Mouse (Mus musculus): ENCODE data around the gene Pmf1. TPM values are rescaled to one million over a fixed set of nuclear protein-coding genes. Genes with fewer than 3 reads are reported as not detected.
A peak's percentile ranks its signal among the peaks of the same experiment; 100 is the strongest.

Pmf1 gene
- polyA plus RNA-seq, 2 experiments, result 99.9 to 109 TPM

- 37% methylated on average over 33 of the region's 34 CpGs for WGBS
- no peak overlapping the region for H3K4me2 ChIP-seq (replicated peaks; ENCODE audit: low read depth, low read length, severe bottlenecking)
- H3K9ac ChIP-seq (ENCODE audit: low read depth, low read length, severe bottlenecking), result no peak overlapping the region
- ATAC-seq (ENCODE audit: low FRiP score, low read depth) (no peak), DNase-seq (ENCODE audit: low spot score) (no peak)
- 0 out of 2 replicates have a peak, but pooled peaks cover 5% of the 10 kb centered on the region for H3K4me1 ChIP-seq (ENCODE audit: control insufficient read depth, insufficient read depth, low read length)
- H3K27ac ChIP-seq (replicated peaks; ENCODE audit: low read depth, low read length), result no peak overlapping the region
- H3K36me3 ChIP-seq (ENCODE audit: control insufficient read depth, insufficient read depth, low read length), result peaks cover 15% of the 10 kb centered on the region
- TF ChIP-seq POLR2A (IDR thresholded peaks at IDR 0.05; ENCODE audit: borderline replicate concordance, extremely low read depth, insufficient read depth, insufficient read length), result no peak
- peaks cover 8% of the 10 kb centered on the region; the same call in 1 of the 2 replicates for H3K9me3 ChIP-seq (ENCODE audit: control insufficient read depth, low read length)
- H3K27me3 ChIP-seq (ENCODE audit: control insufficient read depth, insufficient read depth, low read length), result peaks cover 16% of the 10 kb centered on the region
- no peak overlapping the region for H3K4me3 ChIP-seq (replicated peaks; ENCODE audit: low read length)
These were observed 44.3 kb downstream of the Pmf1 start for GRCm38 (mm10) chr3:88365705-88366361.

GRCm38 (mm10) chr3:88364337-88364736 is 45.8 kb downstream of the Pmf1 start, which contains the start of gene Paqr6:
Paqr6 (plus strand) TSS chr3:88364584.
- Histone ChIP-seq H3K27ac (replicated peaks; ENCODE audit: low read depth, low read length) (0 out of 2 replicates have a peak within 1 kb of the TSS, but pooled peaks have one; percentile 7), H3K4me3 (replicated peaks; ENCODE audit: low read length) (peak within 1 kb of the TSS; percentile 24), H3K4me1 (ENCODE audit: control insufficient read depth, insufficient read depth, low read length) (0 out of 2 replicates have a peak, but pooled peaks cover 5% of the 10 kb centered on the region), H3K9me3 (ENCODE audit: control insufficient read depth, low read length) (no peaks in the 10 kb centered on the region), H3K27me3 (ENCODE audit: control insufficient read depth, insufficient read depth, low read length) (peaks cover 16% of the 10 kb centered on the region), H3K4me2 (replicated peaks; ENCODE audit: low read depth, low read length, severe bottlenecking) (peak within 1 kb of the TSS; percentile 40), H3K36me3 (ENCODE audit: control insufficient read depth, insufficient read depth, low read length) (peaks cover 30% of the 10 kb centered on the region), H3K9ac (ENCODE audit: low read depth, low read length, severe bottlenecking) (peak within 1 kb of the TSS; percentile 22; the same call in 1 of the 2 replicates)
- no peak for TF ChIP-seq POLR2A (IDR thresholded peaks at IDR 0.05; ENCODE audit: borderline replicate concordance, extremely low read depth, insufficient read depth, insufficient read length)
- peak; percentile 52 for DNase-seq (ENCODE audit: low spot score)
- 2% methylated on average over 15 of the region's 16 CpGs for WGBS
- 0 out of 2 replicates have a peak, but pooled peaks have one; percentile 31 for ATAC-seq (ENCODE audit: low FRiP score, low read depth)

- ATAC-seq (ENCODE audit: low FRiP score, low read depth) (no peak), DNase-seq (ENCODE audit: low spot score) (no peak)
- no peak for TF ChIP-seq POLR2A (IDR thresholded peaks at IDR 0.05; ENCODE audit: borderline replicate concordance, extremely low read depth, insufficient read depth, insufficient read length)
- Histone ChIP-seq H3K27me3 (ENCODE audit: control insufficient read depth, insufficient read depth, low read length) (peaks cover 16% of the 10 kb centered on the region), H3K36me3 (ENCODE audit: control insufficient read depth, insufficient read depth, low read length) (peaks cover 37% of the 10 kb centered on the region), H3K27ac (replicated peaks; ENCODE audit: low read depth, low read length) (0 out of 2 replicates have a peak overlapping the region, but pooled peaks have one; percentile 7), H3K9ac (ENCODE audit: low read depth, low read length, severe bottlenecking) (0 out of 2 replicates have a peak overlapping the region, but pooled peaks have one; percentile 16), H3K4me1 (ENCODE audit: control insufficient read depth, insufficient read depth, low read length) (0 out of 2 replicates have a peak, but pooled peaks cover 5% of the 10 kb centered on the region), H3K4me3 (replicated peaks; ENCODE audit: low read length) (no peak overlapping the region), H3K4me2 (replicated peaks; ENCODE audit: low read depth, low read length, severe bottlenecking) (no peak overlapping the region), H3K9me3 (ENCODE audit: control insufficient read depth, low read length) (no peaks in the 10 kb centered on the region)
- WGBS, result 62% methylated on average over 4 of the region's 4 CpGs
These were observed 46.4 kb downstream of the Pmf1 start for GRCm38 (mm10) chr3:88363700-88364099.

- 0 out of 2 replicates have a peak, but pooled peaks cover 5% of the 10 kb centered on the region for H3K4me1 ChIP-seq (ENCODE audit: control insufficient read depth, insufficient read depth, low read length)
- no peaks in the 10 kb centered on the region for H3K9me3 ChIP-seq (ENCODE audit: control insufficient read depth, low read length)
- 93% methylated on average over 2 of the region's 2 CpGs for WGBS
- H3K4me2 ChIP-seq (replicated peaks; ENCODE audit: low read depth, low read length, severe bottlenecking), result no peak overlapping the region
- peaks cover 16% of the 10 kb centered on the region for H3K27me3 ChIP-seq (ENCODE audit: control insufficient read depth, insufficient read depth, low read length)
- no peak overlapping the region for H3K27ac ChIP-seq (replicated peaks; ENCODE audit: low read depth, low read length)
- H3K4me3 ChIP-seq (replicated peaks; ENCODE audit: low read length), result no peak overlapping the region
- H3K9ac ChIP-seq (ENCODE audit: low read depth, low read length, severe bottlenecking), result no peak overlapping the region
- H3K36me3 ChIP-seq (ENCODE audit: control insufficient read depth, insufficient read depth, low read length), result peaks cover 56% of the 10 kb centered on the region
- TF ChIP-seq POLR2A (IDR thresholded peaks at IDR 0.05; ENCODE audit: borderline replicate concordance, extremely low read depth, insufficient read depth, insufficient read length), result no peak
- ATAC-seq (ENCODE audit: low FRiP score, low read depth) (no peak), DNase-seq (ENCODE audit: low spot score) (no peak)
These were observed 48.4 kb downstream of the Pmf1 start for GRCm38 (mm10) chr3:88361612-88362313.

DNA sequence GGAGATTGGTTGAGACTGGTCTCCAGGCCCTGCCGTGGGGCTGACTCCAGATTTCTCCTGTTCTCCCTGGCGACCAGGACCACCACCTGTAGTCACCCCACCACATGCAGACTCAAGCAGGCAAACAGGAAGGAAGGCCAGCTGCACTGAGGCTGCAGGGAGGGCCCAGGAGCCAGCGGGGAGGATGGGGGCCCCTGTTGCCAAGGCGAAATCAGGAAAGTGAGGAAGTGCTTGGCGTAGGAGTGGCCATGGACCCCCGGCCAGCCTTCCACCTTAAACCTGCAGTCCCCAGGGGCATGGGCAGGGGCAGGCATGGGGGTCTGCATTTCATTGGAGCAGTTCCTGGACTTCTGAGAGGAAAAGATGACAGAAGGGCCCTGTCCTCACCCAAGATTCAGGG is 49.0 kb downstream of the Pmf1 start:
- Histone ChIP-seq H3K27me3 (ENCODE audit: control insufficient read depth, insufficient read depth, low read length) (peaks cover 14% of the 10 kb centered on the region), H3K4me2 (replicated peaks; ENCODE audit: low read depth, low read length, severe bottlenecking) (no peak overlapping the region), H3K9ac (ENCODE audit: low read depth, low read length, severe bottlenecking) (no peak overlapping the region), H3K36me3 (ENCODE audit: control insufficient read depth, insufficient read depth, low read length) (peaks cover 62% of the 10 kb centered on the region), H3K27ac (replicated peaks; ENCODE audit: low read depth, low read length) (no peak overlapping the region), H3K9me3 (ENCODE audit: control insufficient read depth, low read length) (no peaks in the 10 kb centered on the region), H3K4me1 (ENCODE audit: control insufficient read depth, insufficient read depth, low read length) (0 out of 2 replicates have a peak, but pooled peaks cover 5% of the 10 kb centered on the region), H3K4me3 (replicated peaks; ENCODE audit: low read length) (no peak overlapping the region)
- DNase-seq (ENCODE audit: low spot score) (no peak), ATAC-seq (ENCODE audit: low FRiP score, low read depth) (no peak)
- no peak for TF ChIP-seq POLR2A (IDR thresholded peaks at IDR 0.05; ENCODE audit: borderline replicate concordance, extremely low read depth, insufficient read depth, insufficient read length)
- 65% methylated on average over 6 of the region's 6 CpGs for WGBS

Data from limb, embryonic 14.5 days (tissue).